Mouse (Mus musculus) kidney, embryonic 14.5 days (tissue): ENCODE data around the gene Etl4. TPM values are rescaled to one million over a fixed set of nuclear protein-coding genes. Genes with fewer than 3 reads are reported as not detected.

ENCODE experiments used
- ATAC-seq: fragments of 200-750 bp; cut with Nextera tagmentation; 2 replicates; pipeline ENCODE4 v1.8.0; 2017; ENCODE audit warnings: moderate number of reproducible peaks, mild to moderate bottlenecking, moderate TSS enrichment, moderate library complexity; ENCODE audit not compliant: low FRiP score, low TSS enrichment
- H3K27ac ChIP-seq: fragments of 300-500 bp; sonication (generic); 2 replicates; pipeline ENCODE4 v1.5.1; 2014; ENCODE audit warnings: low read depth, mild to moderate bottlenecking, low read length, moderate library complexity, mixed read lengths
- H3K27me3 ChIP-seq: fragments of 300-500 bp; sonication (generic); 2 replicates; pipeline ENCODE4 v1.6.1; 2014; ENCODE audit warnings: mild to moderate bottlenecking, low read length; ENCODE audit not compliant: control insufficient read depth, insufficient read depth
- H3K36me3 ChIP-seq: fragments of 300-500 bp; sonication (generic); 2 replicates; pipeline ENCODE4 v1.6.1; 2014; ENCODE audit warnings: low read length, mixed read lengths; ENCODE audit not compliant: control insufficient read depth, insufficient read depth
- H3K4me1 ChIP-seq: fragments of 300-500 bp; sonication (generic); 2 replicates; pipeline ENCODE4 v1.6.1; 2014; ENCODE audit warnings: low read length, mixed read lengths; ENCODE audit not compliant: control insufficient read depth, insufficient read depth
- H3K4me2 ChIP-seq: fragments of 300-500 bp; sonication (generic); replicated peaks from 2 replicates; pipeline ENCODE4 v1.6.1; 2014; ENCODE audit warnings: low read depth, mild to moderate bottlenecking, low read length
- H3K4me3 ChIP-seq: fragments of 300-500 bp; sonication (generic); 2 replicates; pipeline ENCODE4 v1.5.1; 2014; ENCODE audit warnings: mild to moderate bottlenecking, low read length
- H3K9ac ChIP-seq: fragments of 300-500 bp; sonication (generic); 2 replicates; pipeline ENCODE4 v1.6.1; 2014; ENCODE audit warnings: low read depth, mild to moderate bottlenecking, low read length, moderate library complexity
- H3K9me3 ChIP-seq: fragments of 300-500 bp; sonication (generic); 2 replicates; pipeline ENCODE4 v1.6.1; 2016; ENCODE audit warnings: low read length; ENCODE audit not compliant: control insufficient read depth
- WGBS: fragments of 180-500 bp; shearing (Covaris S2); extraction: QIAGEN DNeasy Blood & Tissue Kit; methylation state at CpG from one replicate; pipeline ENCODE4 v1.1.7; 2014; 5-methylcytosine and 5-hydroxymethylcytosine counted together
- polyA plus RNA-seq: library from polyadenylated mRNA; unstranded; fragments of >200 nt; fragmentation: Nextera tagmentation; extraction: Ambion mirVana; gene quantifications from 2 replicates; pipeline ENCODE4 v1.2.1, GENCODE M21; 2014

The Etl4 gene
- polyA plus RNA-seq, 1 experiment from 2014 or later = 93.8 TPM

DNA sequence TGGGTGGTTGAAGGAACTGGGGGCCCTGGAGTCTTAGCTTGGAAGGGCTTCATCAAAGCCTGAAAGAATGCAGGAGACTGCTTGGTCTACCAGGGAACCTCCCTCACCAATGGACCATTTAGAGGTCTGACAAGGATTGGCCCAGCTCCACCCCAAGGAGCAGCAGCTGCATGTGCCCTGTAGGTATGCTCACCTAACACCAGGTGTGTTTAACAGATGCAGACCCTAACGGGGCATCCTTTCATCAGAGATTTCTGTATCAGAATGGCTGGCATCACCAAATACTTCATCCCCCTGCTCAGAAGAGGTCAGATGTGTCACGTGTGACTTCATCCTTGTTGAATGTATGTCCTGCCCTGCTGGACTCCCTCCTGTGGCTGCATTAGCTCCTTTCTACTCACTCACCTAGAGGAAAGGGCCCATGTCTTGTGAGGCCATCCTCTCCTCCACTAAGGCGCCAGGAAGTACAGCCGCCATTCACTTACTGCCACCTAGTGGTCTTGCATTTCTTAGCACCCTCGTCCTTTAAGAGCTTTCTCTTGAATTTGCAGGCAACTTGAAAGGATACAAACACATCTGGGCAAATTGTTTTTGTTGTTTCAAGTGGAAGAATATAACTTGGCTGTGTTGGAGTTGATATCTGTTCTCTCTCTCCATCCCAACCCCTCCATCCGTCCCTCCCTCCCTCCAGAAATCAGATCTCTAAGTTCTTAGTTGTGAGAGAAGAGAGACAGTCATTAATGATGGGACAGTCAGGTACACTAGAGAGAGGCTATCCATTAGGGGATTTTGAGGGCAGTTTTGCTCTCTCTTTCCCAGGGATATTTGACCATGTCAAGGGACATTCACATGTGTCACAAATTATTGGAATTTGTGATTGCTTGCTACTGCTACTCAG is 870.2 kb downstream of the Etl4 start:
- Histone ChIP-seq H3K27me3 (no peaks in the 10 kb centered on the region), H3K4me2 (no peak overlapping the region), H3K9ac (no peak overlapping the region), H3K9me3 (no peaks in the 10 kb centered on the region), H3K27ac (no peak overlapping the region), H3K4me3 (no peak overlapping the region), H3K4me1 (no peaks in the 10 kb centered on the region), H3K36me3 (peaks cover 49% of the 10 kb centered on the region; the same call in 1 of the 2 replicates)
- 38% methylated on average over 6 of the region's 6 CpGs for WGBS
- peak; percentile 81 for ATAC-seq

DNA sequence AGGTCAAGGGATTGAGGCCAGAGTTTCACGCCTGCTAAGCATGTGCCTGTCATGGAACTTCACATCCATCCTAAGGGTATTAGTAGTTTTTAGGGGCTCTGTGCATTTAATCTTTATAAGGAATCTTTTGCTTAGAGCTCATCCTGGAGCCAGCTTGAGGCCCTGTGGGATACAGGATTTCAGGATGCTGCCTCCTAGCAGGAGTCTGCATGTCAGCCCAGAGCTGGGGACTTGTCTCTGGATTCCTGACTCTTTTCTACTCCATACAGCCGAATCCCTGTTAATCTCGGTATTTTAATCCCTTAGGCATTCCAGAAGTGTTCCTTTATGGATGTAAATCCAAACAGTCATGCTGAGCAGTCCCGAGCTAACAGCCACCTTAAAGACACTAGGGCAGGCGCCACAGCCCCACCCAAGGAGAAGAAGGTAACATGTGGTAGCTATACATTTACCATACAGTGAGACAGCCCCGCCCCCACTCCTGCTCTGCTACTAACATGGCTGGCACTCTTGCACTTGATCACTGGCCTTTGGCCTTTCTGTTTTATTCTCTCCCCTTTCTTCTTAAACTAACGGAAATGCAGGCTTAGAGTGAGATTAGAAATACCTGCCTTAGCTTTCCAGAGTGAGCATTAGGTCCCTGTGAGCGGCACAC is 891.8 kb downstream of the Etl4 start:
- Histone ChIP-seq H3K27ac (no peak overlapping the region), H3K27me3 (no peaks in the 10 kb centered on the region), H3K9ac (no peak overlapping the region), H3K4me1 (no peaks in the 10 kb centered on the region), H3K36me3 (peaks cover 83% of the 10 kb centered on the region), H3K4me3 (no peak overlapping the region), H3K9me3 (no peaks in the 10 kb centered on the region), H3K4me2 (no peak overlapping the region)
- 90% methylated on average over 8 of the region's 8 CpGs for WGBS
- ATAC-seq = no peak

DNA sequence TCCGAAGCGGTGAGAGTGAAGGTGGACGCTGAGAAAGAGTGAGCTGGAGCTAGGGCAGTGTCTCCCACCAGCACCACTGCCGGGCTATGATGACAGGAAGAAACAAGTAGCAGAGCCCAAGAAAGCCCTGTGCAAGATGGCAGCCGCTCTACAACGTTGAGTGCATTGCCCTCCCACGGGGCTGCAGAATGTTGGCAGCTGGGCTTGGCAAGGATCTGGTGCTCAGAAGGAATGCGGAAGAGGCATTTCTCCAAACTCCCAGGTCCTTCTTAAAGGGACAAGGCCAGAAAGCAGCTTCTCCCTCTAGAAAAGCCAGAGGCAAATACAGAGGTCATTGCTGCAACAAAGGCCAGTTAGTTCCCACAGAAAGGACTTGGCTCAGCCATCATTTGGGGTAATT is 901.9 kb downstream of the Etl4 start:
- H3K27me3 ChIP-seq = no peaks in the 10 kb centered on the region
- no peak overlapping the region for H3K27ac ChIP-seq
- H3K4me1 ChIP-seq = no peaks in the 10 kb centered on the region
- H3K9me3 ChIP-seq = no peaks in the 10 kb centered on the region
- no peak overlapping the region for H3K4me3 ChIP-seq
- H3K4me2 ChIP-seq = no peak overlapping the region
- no peak for ATAC-seq
- WGBS = 85% methylated on average over 8 of the region's 8 CpGs
- peaks cover 36% of the 10 kb centered on the region for H3K36me3 ChIP-seq
- H3K9ac ChIP-seq = no peak overlapping the region

DNA sequence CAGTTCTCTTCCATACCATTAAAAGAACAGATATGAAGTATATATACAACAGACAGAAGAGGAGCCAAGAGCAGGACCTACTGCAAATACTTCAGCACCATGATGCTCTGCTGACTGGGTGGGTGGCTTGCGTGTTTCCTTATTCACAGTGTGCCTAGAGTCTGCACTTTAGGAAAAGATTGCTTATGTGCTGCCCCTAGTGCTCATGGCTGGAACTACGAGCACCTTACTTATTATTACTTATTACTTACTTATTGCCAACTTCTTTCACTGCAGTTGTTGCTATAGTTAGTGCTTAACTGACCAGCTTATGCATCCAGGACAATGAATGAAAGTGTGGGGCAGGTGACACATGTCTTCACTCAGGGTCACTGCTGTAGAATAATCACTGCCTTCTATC is 904.4 kb downstream of the Etl4 start:
- no peaks in the 10 kb centered on the region for H3K27me3 ChIP-seq
- no peak overlapping the region for H3K4me2 ChIP-seq
- H3K4me3 ChIP-seq = no peak overlapping the region
- H3K27ac ChIP-seq = no peak overlapping the region
- H3K4me1 ChIP-seq = no peaks in the 10 kb centered on the region
- H3K36me3 ChIP-seq = peaks cover 14% of the 10 kb centered on the region
- WGBS = 86% methylated on average over 2 of the region's 2 CpGs
- no peak overlapping the region for H3K9ac ChIP-seq
- H3K9me3 ChIP-seq = no peaks in the 10 kb centered on the region
- ATAC-seq = no peak

DNA sequence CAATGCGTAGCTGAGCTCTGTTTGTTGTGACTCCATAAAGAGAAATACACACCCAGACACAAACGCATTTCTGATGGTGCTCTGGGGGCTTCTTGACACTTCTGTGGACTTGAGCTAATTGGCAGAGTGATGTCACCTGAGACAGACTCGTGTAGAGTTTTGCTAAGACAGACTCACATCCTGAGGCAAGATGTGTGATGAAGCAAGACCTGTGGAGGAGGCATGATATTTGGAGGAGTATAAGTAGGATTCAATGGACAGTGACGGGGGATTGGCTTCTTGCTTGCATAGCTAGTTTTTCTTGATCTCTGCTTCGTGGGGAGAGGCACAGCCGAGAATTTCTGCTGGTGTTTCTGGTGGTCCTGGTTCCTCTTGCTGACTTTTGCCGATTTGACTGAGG is 908.6 kb downstream of the Etl4 start:
- peak; percentile 55; the same call in 1 of the 2 replicates for ATAC-seq
- Histone ChIP-seq H3K4me2 (no peak overlapping the region), H3K4me3 (no peak overlapping the region), H3K27ac (no peak overlapping the region), H3K9me3 (no peaks in the 10 kb centered on the region), H3K36me3 (no peaks in the 10 kb centered on the region), H3K27me3 (no peaks in the 10 kb centered on the region), H3K9ac (no peak overlapping the region), H3K4me1 (no peaks in the 10 kb centered on the region)
- 63% methylated on average over 7 of the region's 7 CpGs for WGBS

DNA sequence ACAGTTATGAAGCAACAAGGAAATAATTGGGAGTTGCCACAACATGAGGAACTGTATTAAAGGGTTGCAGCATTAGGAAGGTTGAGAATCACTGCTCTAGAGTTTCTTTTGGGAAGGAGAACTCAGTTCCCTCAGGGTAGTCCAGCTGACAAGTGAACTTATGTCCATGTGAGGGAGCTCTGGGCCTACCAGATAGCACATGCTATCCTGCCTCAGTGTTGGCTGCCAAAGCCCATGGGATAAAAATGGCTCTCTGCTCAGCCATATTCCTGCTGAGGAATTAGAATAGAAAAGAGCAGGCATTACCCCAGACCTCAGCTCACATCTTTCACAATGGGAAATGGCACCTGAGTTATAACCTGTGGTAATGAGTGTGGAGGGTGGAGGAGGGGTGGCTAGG is 916.7 kb downstream of the Etl4 start:
- Histone ChIP-seq H3K4me1 (no peaks in the 10 kb centered on the region), H3K9me3 (no peaks in the 10 kb centered on the region), H3K27me3 (no peaks in the 10 kb centered on the region), H3K9ac (no peak overlapping the region), H3K27ac (no peak overlapping the region), H3K4me3 (no peak overlapping the region), H3K4me2 (no peak overlapping the region), H3K36me3 (no peaks in the 10 kb centered on the region)
- ATAC-seq = no peak

DNA sequence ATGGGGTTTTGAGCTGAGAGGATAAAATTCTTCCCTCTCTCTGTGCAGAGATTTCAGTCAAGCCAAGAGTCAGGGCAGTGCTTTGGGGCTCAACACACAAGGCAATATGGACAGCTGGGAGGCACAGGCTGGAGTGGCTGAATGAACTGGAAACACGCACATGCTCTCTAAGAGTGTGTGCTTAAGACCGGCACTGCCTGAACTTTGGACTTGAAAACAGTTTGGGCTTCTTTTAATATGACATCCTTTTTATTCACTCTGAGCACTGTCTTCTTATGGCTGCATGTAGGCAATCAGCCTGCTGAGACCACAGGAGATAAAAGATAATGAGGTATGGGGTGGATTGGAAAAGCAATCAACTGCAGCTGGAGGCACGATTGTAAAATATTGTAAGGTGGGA is 921.3 kb downstream of the Etl4 start:
- no peak overlapping the region for H3K9ac ChIP-seq
- no peaks in the 10 kb centered on the region for H3K4me1 ChIP-seq
- no peak overlapping the region for H3K4me3 ChIP-seq
- no peak overlapping the region for H3K4me2 ChIP-seq
- no peak for ATAC-seq
- H3K27me3 ChIP-seq = no peaks in the 10 kb centered on the region
- H3K27ac ChIP-seq = no peak overlapping the region
- WGBS = 69% methylated on average over 3 of the region's 3 CpGs
- no peaks in the 10 kb centered on the region for H3K9me3 ChIP-seq
- H3K36me3 ChIP-seq = no peaks in the 10 kb centered on the region

DNA sequence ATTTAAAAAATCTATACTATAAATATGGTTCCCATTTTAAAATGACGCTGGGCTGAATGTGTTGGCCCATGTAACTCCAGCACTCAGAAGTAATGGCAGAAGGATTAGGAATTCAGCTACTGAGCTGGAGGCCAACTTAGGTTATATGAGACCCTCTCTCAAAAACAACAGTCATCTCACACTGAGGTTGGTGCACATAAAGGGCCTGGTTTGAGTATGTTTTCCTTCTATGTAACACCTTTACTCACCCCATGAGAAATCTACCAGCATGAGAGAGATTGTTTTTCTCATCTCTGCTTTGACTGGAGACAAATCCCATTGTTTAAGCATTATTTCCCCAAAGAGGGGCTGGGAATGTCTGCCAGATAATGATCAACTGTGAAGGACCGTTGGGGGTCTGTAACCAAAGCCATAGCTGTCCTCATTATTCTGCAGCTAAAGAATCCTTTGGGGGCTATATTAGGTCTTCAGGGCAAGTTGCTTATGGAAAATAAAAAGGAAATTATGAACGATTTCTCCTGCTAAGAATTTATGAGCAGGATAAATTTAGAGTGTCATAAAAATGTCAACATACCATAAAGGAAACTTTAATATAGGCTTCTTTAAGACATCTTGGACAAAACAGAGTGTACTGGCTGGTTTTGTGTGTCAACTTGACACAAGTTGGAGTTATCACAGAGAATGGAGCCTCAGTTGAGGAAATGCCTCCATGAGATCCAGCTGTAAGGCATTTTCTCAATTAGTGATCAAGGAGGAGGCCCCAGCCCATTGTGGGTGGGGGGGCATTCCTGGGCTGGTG is 922.2 kb downstream of the Etl4 start:
- no peak overlapping the region for H3K4me2 ChIP-seq
- H3K4me1 ChIP-seq = no peaks in the 10 kb centered on the region
- H3K36me3 ChIP-seq = no peaks in the 10 kb centered on the region
- H3K27ac ChIP-seq = no peak overlapping the region
- H3K27me3 ChIP-seq = no peaks in the 10 kb centered on the region
- no peak overlapping the region for H3K4me3 ChIP-seq
- no peak for ATAC-seq
- no peaks in the 10 kb centered on the region for H3K9me3 ChIP-seq
- H3K9ac ChIP-seq = no peak overlapping the region
- 65% methylated on average over 3 of the region's 3 CpGs for WGBS

DNA sequence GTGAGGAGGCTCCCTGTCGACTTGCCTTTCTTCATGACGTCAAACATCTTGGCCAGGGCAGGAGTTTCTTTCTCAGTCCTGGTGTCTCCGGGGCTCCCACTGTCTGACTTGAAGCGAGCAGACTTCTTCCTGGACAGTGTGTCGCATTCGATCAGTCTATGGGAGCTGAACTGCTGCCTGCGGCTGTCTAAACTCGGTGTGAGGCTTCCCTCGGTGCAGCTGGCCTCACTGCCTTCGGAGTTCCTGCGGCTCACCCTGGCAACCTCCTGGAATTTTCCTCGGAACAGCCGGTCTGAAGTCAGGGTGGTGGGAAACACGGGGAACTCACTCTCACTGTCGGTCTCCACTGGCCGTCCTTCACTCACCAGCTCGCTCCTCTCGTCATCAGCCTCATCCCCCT is 939.8 kb downstream of the Etl4 start:
- Histone ChIP-seq H3K36me3 (peaks cover 63% of the 10 kb centered on the region), H3K9ac (no peak overlapping the region), H3K27ac (no peak overlapping the region), H3K4me1 (no peaks in the 10 kb centered on the region), H3K4me3 (no peak overlapping the region), H3K27me3 (no peaks in the 10 kb centered on the region), H3K4me2 (no peak overlapping the region), H3K9me3 (no peaks in the 10 kb centered on the region)
- no peak for ATAC-seq
- WGBS = 95% methylated on average over 18 of the region's 18 CpGs
